Mouse (Mus musculus) brain, embryonic 18.5 days (tissue): Measurements from ENCODE around the gene Cacna1a.

Experiments
- DNase-seq: peaks from one replicate; pipeline ENCODE4 v3.0.0-alpha.2; 2012; ENCODE audit warnings: low read depth, low spot score

The Cacna1a gene

GRCm38 (mm10) chr8:84539376-84539775, 151.1 kb downstream of the Cacna1a start:
- DNase-seq: no peak

GRCm38 (mm10) chr8:84542481-84542880, 154.2 kb downstream of the Cacna1a start:
- no peak for DNase-seq

- no peak for DNase-seq
Observed at GRCm38 (mm10) chr8:84545522-84545921, 157.3 kb downstream of the Cacna1a start.

GRCm38 (mm10) chr8:84552457-84552856, 164.2 kb downstream of the Cacna1a start:
- no peak for DNase-seq

GRCm38 (mm10) chr8:84553106-84553505, 164.9 kb downstream of the Cacna1a start:
- DNase-seq: no peak

GRCm38 (mm10) chr8:84553617-84554016, 165.4 kb downstream of the Cacna1a start:
- no peak for DNase-seq

GRCm38 (mm10) chr8:84554301-84555027, 166.2 kb downstream of the Cacna1a start:
- peak; percentile 60 for DNase-seq

GRCm38 (mm10) chr8:84555269-84555668, 167.0 kb downstream of the Cacna1a start:
- no peak for DNase-seq

GRCm38 (mm10) chr8:84557936-84558335, 169.7 kb downstream of the Cacna1a start:
- no peak for DNase-seq

GRCm38 (mm10) chr8:84559121-84559604, 170.9 kb downstream of the Cacna1a start:
- no peak for DNase-seq

GRCm38 (mm10) chr8:84561698-84562097, 173.5 kb downstream of the Cacna1a start:
- no peak for DNase-seq

- no peak for DNase-seq
Observed at GRCm38 (mm10) chr8:84564042-84564441, 175.8 kb downstream of the Cacna1a start.

GRCm38 (mm10) chr8:84565577-84566360, 177.5 kb downstream of the Cacna1a start:
- DNase-seq: no peak

- no peak for DNase-seq
Observed at GRCm38 (mm10) chr8:84566816-84567413, 178.7 kb downstream of the Cacna1a start.

- DNase-seq: no peak
Observed at GRCm38 (mm10) chr8:84567541-84567940, 179.3 kb downstream of the Cacna1a start.

GRCm38 (mm10) chr8:84568737-84569136, 180.5 kb downstream of the Cacna1a start:
- DNase-seq: no peak

GRCm38 (mm10) chr8:84569921-84570673, 181.9 kb downstream of the Cacna1a start:
- no peak for DNase-seq

- DNase-seq: no peak
Observed at GRCm38 (mm10) chr8:84577432-84577831, 189.2 kb downstream of the Cacna1a start.

GRCm38 (mm10) chr8:84579595-84579994, 191.4 kb downstream of the Cacna1a start:
- DNase-seq: no peak

- no peak for DNase-seq
Observed at GRCm38 (mm10) chr8:84585311-84585710, 197.1 kb downstream of the Cacna1a start.

GRCm38 (mm10) chr8:84586221-84586620, 198.0 kb downstream of the Cacna1a start:
- DNase-seq: no peak

GRCm38 (mm10) chr8:84588498-84588897, 200.3 kb downstream of the Cacna1a start:
- no peak for DNase-seq
